Mouse (Mus musculus) stomach, postnatal 0 days (tissue): ENCODE data around the gene AI413582.

Experiments
- CTCF ChIP-seq: IDR thresholded peaks from 2 replicates; pipeline ENCODE4 v1.5.1; 2016; ENCODE audit warnings: antibody characterized with exemption, low read depth, mild to moderate bottlenecking, moderate library complexity
- EP300 ChIP-seq: optimal IDR thresholded peaks from 2 replicates; pipeline ENCODE3; 2016; ENCODE audit warnings: antibody characterized with exemption

GRCm38 (mm10) chr17:27560926-27561480 is 4.6 kb downstream of the AI413582 start:
- no peak for TF ChIP-seq CTCF
- no peak for TF ChIP-seq EP300
